Mouse (Mus musculus): ENCODE results near the gene Map7. TPM values are rescaled to one million over a fixed set of nuclear protein-coding genes. Genes with fewer than 3 reads are reported as not detected.

The Map7 gene
- total RNA-seq, 4 experiments from 2014 or later = 3.0 to 6.3 (median 4.5) TPM

DNA sequence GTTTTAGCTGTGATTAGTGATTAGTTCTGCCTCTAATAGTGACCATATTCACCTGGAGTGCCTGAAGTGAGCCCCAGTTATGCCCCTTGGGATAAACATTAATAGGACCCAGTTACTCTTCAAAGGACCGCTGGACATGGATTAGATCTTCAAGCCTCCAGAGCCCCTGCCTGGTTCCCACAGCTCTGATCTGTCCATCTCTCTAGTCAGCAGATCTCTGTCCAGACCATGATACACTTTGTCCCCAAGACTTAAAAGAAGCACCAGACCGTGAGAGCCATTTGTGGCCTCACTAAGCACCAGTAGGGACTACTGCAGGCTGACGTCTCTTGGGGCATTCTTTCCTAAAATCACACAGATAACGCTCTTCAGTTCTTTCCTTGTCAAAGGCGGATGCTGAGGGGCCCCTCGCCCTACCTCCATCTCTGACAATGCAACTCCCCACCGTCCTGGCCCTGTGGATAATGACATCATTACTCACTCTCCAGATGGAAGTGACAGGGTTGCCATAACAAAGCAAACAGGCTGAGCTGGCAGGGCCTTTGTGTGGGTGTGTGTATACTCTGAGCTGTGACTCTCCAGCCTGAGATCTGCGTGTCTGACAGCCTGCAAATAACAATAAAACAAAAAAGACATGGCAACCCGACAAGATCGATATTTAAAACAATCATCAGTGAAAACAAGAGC, 137.2 kb downstream of the Map7 start:
- DNase-seq (ENCODE audit: low spot score in 2 of 2) = peak in 1 of 2 experiments; percentile 22

DNA sequence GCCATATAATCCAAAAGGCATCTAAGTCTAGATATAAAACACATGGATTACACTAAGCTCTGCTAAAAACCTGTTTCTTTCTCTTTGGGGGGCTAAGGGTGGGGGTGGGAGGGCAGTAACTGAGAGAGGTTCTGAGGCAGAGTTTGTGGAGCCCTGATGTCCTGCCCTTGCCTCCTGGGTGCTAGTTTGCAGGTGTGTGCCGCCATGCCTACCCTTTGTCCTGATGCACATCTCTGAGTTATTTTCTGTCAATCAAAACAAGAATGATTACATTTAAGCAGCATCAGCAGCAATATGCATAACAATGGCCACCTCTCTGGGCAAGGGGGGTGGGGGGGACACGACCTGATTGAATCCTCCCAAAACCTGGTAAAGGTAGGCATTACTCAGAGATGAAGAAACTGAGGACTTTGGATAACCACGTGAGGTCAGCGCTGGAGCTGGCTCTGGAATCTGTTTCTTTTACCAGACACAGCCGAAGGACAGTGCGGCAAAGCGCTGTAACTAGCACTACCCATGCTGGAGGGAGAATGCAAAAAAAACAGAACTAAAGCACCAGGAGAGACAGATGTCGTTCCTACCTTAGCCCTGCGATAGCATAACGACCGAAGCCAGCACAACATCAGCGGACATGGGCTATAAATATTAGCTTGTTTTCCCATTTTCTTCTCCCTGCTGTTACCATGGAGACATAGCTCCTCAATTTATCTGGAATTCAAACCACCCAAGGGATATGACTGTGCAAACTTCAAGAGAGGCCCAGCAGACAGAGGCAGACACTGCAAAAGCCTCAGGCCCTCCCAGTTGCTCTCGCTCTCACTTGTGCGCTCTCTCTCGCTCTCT, 137.9 kb downstream of the Map7 start:
- no peak for DNase-seq (ENCODE audit: low spot score in 2 of 2)

GRCm38 (mm10) chr10:20287369-20287768, 139.1 kb downstream of the Map7 start:
- no peak for DNase-seq (ENCODE audit: low spot score in 2 of 2)

DNA sequence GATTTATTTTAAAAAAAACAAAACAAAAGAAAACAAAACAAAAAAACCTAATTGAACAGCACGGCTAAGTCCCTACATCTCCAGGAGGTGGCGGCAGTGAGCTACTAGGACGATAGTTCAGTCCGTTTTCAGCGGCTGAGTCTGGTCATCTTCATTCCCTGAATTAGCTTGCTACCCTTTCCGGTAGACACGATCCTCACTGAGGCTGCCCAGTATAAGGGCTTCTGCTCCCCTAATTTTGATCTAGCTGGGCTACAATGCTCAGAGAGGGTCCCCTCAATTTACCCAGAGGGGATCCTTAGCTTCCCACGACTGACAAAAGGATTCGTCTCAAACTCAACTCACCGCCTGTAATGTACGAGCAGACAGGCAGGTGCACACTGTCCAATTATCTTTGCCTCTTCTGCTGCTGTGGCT, 142.2 kb downstream of the Map7 start:
- DNase-seq (ENCODE audit: low spot score in 2 of 2) = peak; percentile 26 to 40

GRCm38 (mm10) chr10:20295961-20296360, 147.7 kb downstream of the Map7 start:
- DNase-seq (ENCODE audit: low spot score in 2 of 2) = no peak

GRCm38 (mm10) chr10:20298152-20298920, 150.1 kb downstream of the Map7 start:
- DNase-seq (ENCODE audit: low spot score in 2 of 2) = no peak

- DNase-seq (ENCODE audit: low spot score in 2 of 2) = no peak
Observed at GRCm38 (mm10) chr10:20299114-20299513, 150.8 kb downstream of the Map7 start.

GRCm38 (mm10) chr10:20310969-20311769, 162.9 kb downstream of the Map7 start:
- DNase-seq (ENCODE audit: low spot score in 2 of 2) = no peak

GRCm38 (mm10) chr10:20311918-20312735, 163.9 kb downstream of the Map7 start, which contains the start of gene Bclaf1:
TSS of gene Bclaf1 (plus strand) at chr10:20312469.
- DNase-seq (ENCODE audit: low spot score in 2 of 2) = peak; percentile 99 to 100

GRCm38 (mm10) chr10:20312736-20313301, 164.5 kb downstream of the Map7 start:
- DNase-seq (ENCODE audit: low spot score in 2 of 2) = peak; percentile 74 to 82

- DNase-seq (ENCODE audit: low spot score in 2 of 2) = no peak
Observed at GRCm38 (mm10) chr10:20313447-20313846, 165.2 kb downstream of the Map7 start.

- no peak for DNase-seq (ENCODE audit: low spot score in 2 of 2)
Observed at GRCm38 (mm10) chr10:20313941-20314340, 165.7 kb downstream of the Map7 start.

DNA sequence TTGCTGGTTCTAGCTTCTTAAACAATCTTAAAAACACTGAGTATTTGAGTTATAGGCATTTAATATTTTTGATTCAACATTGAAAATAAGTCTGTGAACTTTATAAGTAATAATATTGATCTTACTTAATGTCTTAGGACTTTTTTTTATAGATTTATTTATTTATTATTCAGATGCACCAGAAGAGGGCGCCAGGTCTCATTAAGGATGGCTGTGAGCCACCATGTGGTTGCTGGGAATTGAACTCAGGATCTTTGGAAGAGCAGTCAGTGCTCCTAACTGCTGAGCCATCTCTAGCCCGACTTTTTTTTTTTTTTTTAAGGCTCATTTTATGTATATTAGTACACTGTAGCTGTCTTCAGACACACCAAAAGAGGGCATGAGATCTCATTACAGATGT, 166.5 kb downstream of the Map7 start:
- DNase-seq (ENCODE audit: low spot score in 2 of 2) = no peak

GRCm38 (mm10) chr10:20317466-20317865, 169.2 kb downstream of the Map7 start:
- DNase-seq (ENCODE audit: low spot score in 2 of 2) = no peak

GRCm38 (mm10) chr10:20326226-20326625, 178.0 kb downstream of the Map7 start:
- no peak for DNase-seq (ENCODE audit: low spot score in 2 of 2)
